Mouse (Mus musculus): Measurements from ENCODE around the gene Cldn2. TPM values are rescaled to one million over a fixed set of nuclear protein-coding genes. Genes with fewer than 3 reads are reported as not detected.
"Not testable (repeated sequence)": the region's sequence is repeated elsewhere in the genome, so short reads cannot be mapped to it uniquely, and the experiment has no call there.

Cldn2 gene
- 0.09 TPM in 1 of 2 replicates, not detected in the other for polyA plus RNA-seq (2014; fragmentation: Nextera tagmentation; extraction: Ambion mirVana)

- Histone ChIP-seq H3K9ac (ENCODE audit: low read length) (no peak within 1 kb of the TSS), H3K9me3 (ENCODE audit: control insufficient read depth, low read length) (no peaks in the 10 kb centered on the region), H3K36me3 (ENCODE audit: control insufficient read depth, insufficient read depth, low read length) (no peaks in the 10 kb centered on the region), H3K4me3 (ENCODE audit: control insufficient read depth in 1 of 2, insufficient read depth in 1 of 2, low read depth in 1 of 2, low read length in 2 of 2) (no peak within 1 kb of the TSS), H3K4me1 (ENCODE audit: control insufficient read depth in 2 of 2, insufficient read depth in 2 of 2, low read length in 2 of 2) (no peaks in the 10 kb centered on the region), H3K27ac (replicated peaks in 1 of 2; ENCODE audit: control insufficient read depth in 1 of 2, insufficient read depth in 1 of 2, low read depth in 2 of 2, low read length in 2 of 2) (no peak within 1 kb of the TSS), H3K4me2 (ENCODE audit: low read length) (no peak within 1 kb of the TSS), H3K27me3 (ENCODE audit: control insufficient read depth, insufficient read depth, low read length) (no peaks in the 10 kb centered on the region)
- WGBS = 65% methylated on average over 8 of the region's 8 CpGs
- ATAC-seq (ENCODE audit: insufficient number of reproducible peaks, insufficient read depth, low FRiP score, low read depth) = no peak
Measured at GRCm38 (mm10) chrX:139800406-139800878, at the start of gene Cldn2. Cldn2 (plus strand) TSS chrX:139800828.

- WGBS = 3% methylated on average over 1 of the region's 1 CpGs
- no peak for ATAC-seq (ENCODE audit: insufficient number of reproducible peaks, insufficient read depth, low FRiP score, low read depth)
- H3K27ac ChIP-seq (replicated peaks in 1 of 2; ENCODE audit: control insufficient read depth in 1 of 2, insufficient read depth in 1 of 2, low read depth in 2 of 2, low read length in 2 of 2) = no peak overlapping the region
- H3K4me3 ChIP-seq (ENCODE audit: control insufficient read depth in 1 of 2, insufficient read depth in 1 of 2, low read depth in 1 of 2, low read length in 2 of 2) = no peak overlapping the region
- no peak overlapping the region for H3K4me2 ChIP-seq (ENCODE audit: low read length)
- 0 out of 2 replicates have a peak, but pooled peaks cover 4% of the 10 kb centered on the region for H3K36me3 ChIP-seq (ENCODE audit: control insufficient read depth, insufficient read depth, low read length)
- no peaks in the 10 kb centered on the region for H3K27me3 ChIP-seq (ENCODE audit: control insufficient read depth, insufficient read depth, low read length)
- no peak overlapping the region for H3K9ac ChIP-seq (ENCODE audit: low read length)
- H3K9me3 ChIP-seq (ENCODE audit: control insufficient read depth, low read length) = 0 out of 2 replicates have a peak, but pooled peaks cover 7% of the 10 kb centered on the region
- no peaks in the 10 kb centered on the region for H3K4me1 ChIP-seq (ENCODE audit: control insufficient read depth in 2 of 2, insufficient read depth in 2 of 2, low read length in 2 of 2)
Measured at GRCm38 (mm10) chrX:139751855-139752254, 48.8 kb upstream of the Cldn2 start.

GRCm38 (mm10) chrX:139758634-139759033 lies 42.0 kb upstream of the Cldn2 start:
- not testable (repeated sequence) for H3K27ac ChIP-seq (replicated peaks in 1 of 2; ENCODE audit: control insufficient read depth in 1 of 2, insufficient read depth in 1 of 2, low read depth in 2 of 2, low read length in 2 of 2); H3K4me3 ChIP-seq (ENCODE audit: control insufficient read depth in 1 of 2, insufficient read depth in 1 of 2, low read depth in 1 of 2, low read length in 2 of 2)

GRCm38 (mm10) chrX:139762546-139762945 lies 38.1 kb upstream of the Cldn2 start:
- H3K36me3 ChIP-seq (ENCODE audit: control insufficient read depth, insufficient read depth, low read length) = no peaks in the 10 kb centered on the region
- no peaks in the 10 kb centered on the region for H3K27me3 ChIP-seq (ENCODE audit: control insufficient read depth, insufficient read depth, low read length)
- no peak for ATAC-seq (ENCODE audit: insufficient number of reproducible peaks, insufficient read depth, low FRiP score, low read depth)
- no peaks in the 10 kb centered on the region for H3K4me1 ChIP-seq (ENCODE audit: control insufficient read depth in 2 of 2, insufficient read depth in 2 of 2, low read length in 2 of 2)
- H3K27ac ChIP-seq (replicated peaks in 1 of 2; ENCODE audit: control insufficient read depth in 1 of 2, insufficient read depth in 1 of 2, low read depth in 2 of 2, low read length in 2 of 2) = no peak overlapping the region
- H3K9ac ChIP-seq (ENCODE audit: low read length) = no peak overlapping the region
- WGBS = 61% methylated on average over 2 of the region's 2 CpGs
- no peaks in the 10 kb centered on the region for H3K9me3 ChIP-seq (ENCODE audit: control insufficient read depth, low read length)
- no peak overlapping the region for H3K4me2 ChIP-seq (ENCODE audit: low read length)
- H3K4me3 ChIP-seq (ENCODE audit: control insufficient read depth in 1 of 2, insufficient read depth in 1 of 2, low read depth in 1 of 2, low read length in 2 of 2) = no peak overlapping the region

More at GRCm38 (mm10) chrX:139758634-139759033, 42.0 kb upstream of the Cldn2 start:
- H3K36me3 ChIP-seq (ENCODE audit: control insufficient read depth, insufficient read depth, low read length); ATAC-seq (ENCODE audit: insufficient number of reproducible peaks, insufficient read depth, low FRiP score, low read depth); H3K4me1 ChIP-seq (ENCODE audit: control insufficient read depth in 2 of 2, insufficient read depth in 2 of 2, low read length in 2 of 2); H3K27me3 ChIP-seq (ENCODE audit: control insufficient read depth, insufficient read depth, low read length); H3K9ac ChIP-seq (ENCODE audit: low read length); H3K4me2 ChIP-seq (ENCODE audit: low read length); H3K9me3 ChIP-seq (ENCODE audit: control insufficient read depth, low read length): not testable (repeated sequence)
- 55% methylated on average over 3 of the region's 3 CpGs for WGBS

GRCm38 (mm10) chrX:139769975-139770637 lies 30.5 kb upstream of the Cldn2 start:
- H3K4me1 ChIP-seq (ENCODE audit: control insufficient read depth in 2 of 2, insufficient read depth in 2 of 2, low read length in 2 of 2) = peaks cover 0 to 4% of the 10 kb centered on the region in 2 experiments; a peak in 1 of 4 replicates
- H3K4me2 ChIP-seq (ENCODE audit: low read length) = no peak overlapping the region
- H3K9ac ChIP-seq (ENCODE audit: low read length) = no peak overlapping the region
- no peaks in the 10 kb centered on the region for H3K36me3 ChIP-seq (ENCODE audit: control insufficient read depth, insufficient read depth, low read length)
- no peaks in the 10 kb centered on the region for H3K9me3 ChIP-seq (ENCODE audit: control insufficient read depth, low read length)
- H3K4me3 ChIP-seq (ENCODE audit: control insufficient read depth in 1 of 2, insufficient read depth in 1 of 2, low read depth in 1 of 2, low read length in 2 of 2) = no peak overlapping the region
- ATAC-seq (ENCODE audit: insufficient number of reproducible peaks, insufficient read depth, low FRiP score, low read depth) = no peak
- no peak overlapping the region for H3K27ac ChIP-seq (replicated peaks in 1 of 2; ENCODE audit: control insufficient read depth in 1 of 2, insufficient read depth in 1 of 2, low read depth in 2 of 2, low read length in 2 of 2)
- WGBS = 61% methylated on average over 13 of the region's 13 CpGs
- H3K27me3 ChIP-seq (ENCODE audit: control insufficient read depth, insufficient read depth, low read length) = no peaks in the 10 kb centered on the region

GRCm38 (mm10) chrX:139774309-139775083 lies 26.1 kb upstream of the Cldn2 start:
- Histone ChIP-seq H3K36me3 (ENCODE audit: control insufficient read depth, insufficient read depth, low read length) (no peaks in the 10 kb centered on the region), H3K4me2 (ENCODE audit: low read length) (peak overlapping the region; percentile 48), H3K27ac (replicated peaks in 1 of 2; ENCODE audit: control insufficient read depth in 1 of 2, insufficient read depth in 1 of 2, low read depth in 2 of 2, low read length in 2 of 2) (no peak overlapping the region), H3K4me1 (ENCODE audit: control insufficient read depth in 2 of 2, insufficient read depth in 2 of 2, low read length in 2 of 2) (peaks cover 0 to 4% of the 10 kb centered on the region in 2 experiments; a peak in 1 of 4 replicates), H3K4me3 (ENCODE audit: control insufficient read depth in 1 of 2, insufficient read depth in 1 of 2, low read depth in 1 of 2, low read length in 2 of 2) (peak overlapping the region in 1 of 2 experiments; percentile 0; a peak in 1 of 4 replicates), H3K9ac (ENCODE audit: low read length) (no peak overlapping the region), H3K27me3 (ENCODE audit: control insufficient read depth, insufficient read depth, low read length) (no peaks in the 10 kb centered on the region), H3K9me3 (ENCODE audit: control insufficient read depth, low read length) (no peaks in the 10 kb centered on the region)
- WGBS = 24% methylated on average over 18 of the region's 18 CpGs
- ATAC-seq (ENCODE audit: insufficient number of reproducible peaks, insufficient read depth, low FRiP score, low read depth) = no peak

- H3K4me2 ChIP-seq (ENCODE audit: low read length) = peak overlapping the region; percentile 48
Measured at GRCm38 (mm10) chrX:139775084-139775612, 25.5 kb upstream of the Cldn2 start.

More at GRCm38 (mm10) chrX:139775084-139775612, 25.5 kb upstream of the Cldn2 start:
- Histone ChIP-seq H3K27ac (replicated peaks in 1 of 2; ENCODE audit: control insufficient read depth in 1 of 2, insufficient read depth in 1 of 2, low read depth in 2 of 2, low read length in 2 of 2) (no peak overlapping the region), H3K9me3 (ENCODE audit: control insufficient read depth, low read length) (no peaks in the 10 kb centered on the region), H3K9ac (ENCODE audit: low read length) (no peak overlapping the region), H3K36me3 (ENCODE audit: control insufficient read depth, insufficient read depth, low read length) (no peaks in the 10 kb centered on the region), H3K4me3 (ENCODE audit: control insufficient read depth in 1 of 2, insufficient read depth in 1 of 2, low read depth in 1 of 2, low read length in 2 of 2) (no peak overlapping the region), H3K27me3 (ENCODE audit: control insufficient read depth, insufficient read depth, low read length) (no peaks in the 10 kb centered on the region), H3K4me1 (ENCODE audit: control insufficient read depth in 2 of 2, insufficient read depth in 2 of 2, low read length in 2 of 2) (peaks cover 0 to 4% of the 10 kb centered on the region in 2 experiments; a peak in 1 of 4 replicates)
- no peak for ATAC-seq (ENCODE audit: insufficient number of reproducible peaks, insufficient read depth, low FRiP score, low read depth)
- WGBS = 67% methylated on average over 7 of the region's 7 CpGs
